Mouse (Mus musculus): ENCODE results near the gene 1700016D06Rik.
A peak's percentile ranks its signal among the peaks of the same experiment; 100 is the strongest.
"Not testable (repeated sequence)": the region's sequence is repeated elsewhere in the genome, so short reads cannot be mapped to it uniquely, and the experiment has no call there.

Gene 1700016D06Rik

GRCm38 (mm10) chr8:11701428-11701827, 565 bp upstream of the 1700016D06Rik start:
- DNase-seq (ENCODE audit: low spot score): no peak

GRCm38 (mm10) chr8:11700060-11701032, 517 bp downstream of the 1700016D06Rik start:
- DNase-seq (ENCODE audit: low spot score): peak; percentile 82

GRCm38 (mm10) chr8:11699442-11700001, 1.3 kb downstream of the 1700016D06Rik start:
- no peak for DNase-seq (ENCODE audit: low spot score)

GRCm38 (mm10) chr8:11697467-11697866, 3.4 kb downstream of the 1700016D06Rik start:
- no peak for DNase-seq (ENCODE audit: low spot score)

- DNase-seq (ENCODE audit: low spot score): no peak
These were observed 4.7 kb downstream of the 1700016D06Rik start for GRCm38 (mm10) chr8:11696176-11696575.

- no peak for DNase-seq (ENCODE audit: low spot score)
These were observed 6.9 kb downstream of the 1700016D06Rik start for GRCm38 (mm10) chr8:11693972-11694371.

- DNase-seq (ENCODE audit: low spot score): no peak
These were observed 8.4 kb downstream of the 1700016D06Rik start for GRCm38 (mm10) chr8:11692455-11692854.

GRCm38 (mm10) chr8:11691761-11692160, 9.1 kb downstream of the 1700016D06Rik start:
- no peak for DNase-seq (ENCODE audit: low spot score)

- DNase-seq (ENCODE audit: low spot score): no peak
These were observed 9.6 kb downstream of the 1700016D06Rik start for GRCm38 (mm10) chr8:11691284-11691683.

GRCm38 (mm10) chr8:11689945-11690344, 10.9 kb downstream of the 1700016D06Rik start:
- DNase-seq (ENCODE audit: low spot score): no peak

- no peak for DNase-seq (ENCODE audit: low spot score)
These were observed 13.6 kb downstream of the 1700016D06Rik start for GRCm38 (mm10) chr8:11687251-11687650.

- DNase-seq (ENCODE audit: low spot score): no peak
These were observed 16.3 kb downstream of the 1700016D06Rik start for GRCm38 (mm10) chr8:11684558-11684957.

- no peak for DNase-seq (ENCODE audit: low spot score)
These were observed 32.6 kb downstream of the 1700016D06Rik start for GRCm38 (mm10) chr8:11668308-11668707.

GRCm38 (mm10) chr8:11666023-11666716, 34.7 kb downstream of the 1700016D06Rik start:
- not testable (repeated sequence) for DNase-seq (ENCODE audit: low spot score)

GRCm38 (mm10) chr8:11661969-11662368, 38.9 kb downstream of the 1700016D06Rik start:
- no peak for DNase-seq (ENCODE audit: low spot score)

- DNase-seq (ENCODE audit: low spot score): no peak
These were observed 50.8 kb downstream of the 1700016D06Rik start for GRCm38 (mm10) chr8:11650021-11650420.

GRCm38 (mm10) chr8:11643123-11643522, 57.7 kb downstream of the 1700016D06Rik start:
- no peak for DNase-seq (ENCODE audit: low spot score)

- DNase-seq (ENCODE audit: low spot score): no peak
These were observed 60.3 kb downstream of the 1700016D06Rik start for GRCm38 (mm10) chr8:11640606-11641005.

- DNase-seq (ENCODE audit: low spot score): no peak
These were observed 63.3 kb downstream of the 1700016D06Rik start for GRCm38 (mm10) chr8:11637531-11637930.

- peak; percentile 85 for DNase-seq (ENCODE audit: low spot score)
These were observed 64.4 kb downstream of the 1700016D06Rik start for GRCm38 (mm10) chr8:11636324-11637057.

GRCm38 (mm10) chr8:11635611-11636081, 65.2 kb downstream of the 1700016D06Rik start, which contains the start of gene Ankrd10:
Gene Ankrd10, minus strand, starts transcription at chr8:11635757.
- DNase-seq (ENCODE audit: low spot score): peak; percentile 98
